Mouse (Mus musculus) cerebellum, adult 2 months (tissue): ENCODE measurements around the gene Sdr16c6. TPM values are rescaled to one million over a fixed set of nuclear protein-coding genes. Genes with fewer than 3 reads are reported as not detected.

Experiments used
- DNase-seq, 2 experiments: peaks; one replicate each; pipeline ENCODE4 v3.0.0; 2021
- H3K27ac ChIP-seq: fragments of 200-500 bp; 2 replicates; pipeline ENCODE4 v1.5.1; 2012; ENCODE audit warnings: low read length, control low read depth, inconsistent platforms; ENCODE audit not compliant: insufficient read depth
- H3K27me3 ChIP-seq: fragments of 200-500 bp; 2 replicates; pipeline ENCODE4 v1.6.1; 2012; ENCODE audit warnings: inconsistent platforms, mild to moderate bottlenecking, low read length, moderate library complexity; ENCODE audit not compliant: control insufficient read depth, insufficient read depth
- H3K4me1 ChIP-seq: fragments of 200-500 bp; 2 replicates; pipeline ENCODE4 v1.6.1; 2011; ENCODE audit warnings: low read length; ENCODE audit not compliant: control insufficient read depth, insufficient read depth
- H3K4me3 ChIP-seq: fragments of 200-500 bp; replicated peaks from 2 replicates; pipeline ENCODE3; 2011; ENCODE audit warnings: mild to moderate bottlenecking, low read depth, low read length, control low read depth; ENCODE audit not compliant: insufficient read depth
- CTCF ChIP-seq: fragments of 200-500 bp; IDR thresholded peaks from 2 replicates; pipeline ENCODE4 v1.5.1; 2011; ENCODE audit warnings: low read depth, mild to moderate bottlenecking, control low read depth, low read length, moderate library complexity, borderline replicate concordance; ENCODE audit not compliant: insufficient read depth
- POLR2A ChIP-seq: fragments of 200-500 bp; IDR thresholded peaks from 2 replicates; pipeline ENCODE4 v1.6.1; 2011; ENCODE audit warnings: low read length, control low read depth, borderline replicate concordance; ENCODE audit not compliant: insufficient read depth
- WGBS: fragments of 180-500 bp; shearing (Covaris S2); methylation state at CpG from one replicate; pipeline ENCODE4 v1.1.7; 2018; 5-methylcytosine and 5-hydroxymethylcytosine counted together
- polyA plus RNA-seq: library from polyadenylated mRNA; depleted of rRNA; stranded (reverse); fragments of >200 nt; gene quantifications from 2 replicates; pipeline ENCODE4 v1.2.3, GENCODE M21; 2012; rRNA removed

Gene Sdr16c6
- not detected in 2 replicates for polyA plus RNA-seq

GRCm38 (mm10) chr4:4077372-4077771 is at the start of gene Sdr16c6:
TSS of gene Sdr16c6 (minus strand) at chr4:4077522.
- no peak for DNase-seq
- Histone ChIP-seq H3K4me3 (no peak within 1 kb of the TSS), H3K27ac (no peak within 1 kb of the TSS), H3K27me3 (no peaks in the 10 kb centered on the region), H3K4me1 (no peaks in the 10 kb centered on the region)
- no peak for TF ChIP-seq POLR2A
- TF ChIP-seq CTCF, result no peak
- WGBS, result 54% methylated on average over 3 of the region's 3 CpGs

- Histone ChIP-seq H3K4me1 (no peaks in the 10 kb centered on the region), H3K4me3 (no peak overlapping the region), H3K27ac (no peak overlapping the region), H3K27me3 (no peaks in the 10 kb centered on the region)
- TF ChIP-seq POLR2A, result no peak
- TF ChIP-seq CTCF, result no peak
- DNase-seq, result no peak
These were observed 2.9 kb upstream of the Sdr16c6 start for GRCm38 (mm10) chr4:4080180-4080579.

GRCm38 (mm10) chr4:4079132-4079531 is 1.8 kb upstream of the Sdr16c6 start:
- no peak for DNase-seq
- TF ChIP-seq CTCF, result no peak
- no peak for TF ChIP-seq POLR2A
- 7% methylated on average over 3 of the region's 3 CpGs for WGBS

GRCm38 (mm10) chr4:4076001-4076400 is 1.3 kb downstream of the Sdr16c6 start:
- Histone ChIP-seq H3K27ac (no peak overlapping the region), H3K4me3 (no peak overlapping the region), H3K27me3 (no peaks in the 10 kb centered on the region), H3K4me1 (no peaks in the 10 kb centered on the region)
- TF ChIP-seq POLR2A, result no peak
- no peak for TF ChIP-seq CTCF
- WGBS, result 91% methylated on average over 2 of the region's 2 CpGs
- DNase-seq, result no peak

More at GRCm38 (mm10) chr4:4079132-4079531, 1.8 kb upstream of the Sdr16c6 start:
- H3K4me1 ChIP-seq, result no peaks in the 10 kb centered on the region
- no peaks in the 10 kb centered on the region for H3K27me3 ChIP-seq
- no peak overlapping the region for H3K4me3 ChIP-seq
- H3K27ac ChIP-seq, result no peak overlapping the region

Other genes with a start within 250 kb of the Sdr16c6 start
- gene Gm11808, start 103.9 kb downstream of the Sdr16c6 start, polyA plus RNA-seq, result 322 and 326 TPM in 2 replicates